Mouse (Mus musculus) intestine, embryonic 15.5 days (tissue): ENCODE results near the gene Sh3tc1. TPM values are rescaled to one million over a fixed set of nuclear protein-coding genes. Genes with fewer than 3 reads are reported as not detected.
A peak's percentile ranks its signal among the peaks of the same experiment; 100 is the strongest.

ENCODE experiments used
- ATAC-seq: fragments of 200-750 bp; cut with Nextera tagmentation; 2 replicates; pipeline ENCODE4 v1.8.0; 2017; ENCODE audit warnings: moderate TSS enrichment, moderate library complexity
- H3K27ac ChIP-seq: fragments of 300-500 bp; sonication (generic); 2 replicates; pipeline ENCODE4 v1.5.1; 2015; ENCODE audit warnings: mild to moderate bottlenecking, inconsistent platforms
- H3K27me3 ChIP-seq: fragments of 300-500 bp; sonication (generic); replicated peaks from 2 replicates; pipeline ENCODE4 v1.6.1; 2015; ENCODE audit warnings: inconsistent platforms
- H3K36me3 ChIP-seq: fragments of 300-500 bp; sonication (generic); 2 replicates; pipeline ENCODE4 v1.6.1; 2015; ENCODE audit warnings: inconsistent platforms
- H3K4me1 ChIP-seq: fragments of 300-500 bp; sonication (generic); replicated peaks from 2 replicates; pipeline ENCODE4 v1.6.1; 2015; ENCODE audit warnings: inconsistent platforms
- H3K4me2 ChIP-seq: fragments of 300-500 bp; sonication (generic); replicated peaks from 2 replicates; pipeline ENCODE4 v1.6.1; 2015; ENCODE audit warnings: mild to moderate bottlenecking, inconsistent platforms
- H3K4me3 ChIP-seq: fragments of 300-500 bp; sonication (generic); replicated peaks from 2 replicates; pipeline ENCODE4 v1.5.1; 2015; ENCODE audit warnings: inconsistent platforms
- H3K9ac ChIP-seq: fragments of 300-500 bp; sonication (generic); 2 replicates; pipeline ENCODE4 v1.6.1; 2015; ENCODE audit warnings: inconsistent platforms
- H3K9me3 ChIP-seq: fragments of 300-500 bp; sonication (generic); 2 replicates; pipeline ENCODE4 v1.6.1; 2016; ENCODE audit warnings: inconsistent platforms
- WGBS: fragments of 180-500 bp; shearing (Covaris S2); methylation state at CpG from one replicate; pipeline ENCODE4 v1.1.7; 2015; 5-methylcytosine and 5-hydroxymethylcytosine counted together
- polyA plus RNA-seq: library from polyadenylated mRNA; unstranded; fragments of >200 nt; fragmentation: Nextera tagmentation; extraction: Ambion mirVana; gene quantifications from 2 replicates; pipeline ENCODE4 v1.2.1, GENCODE M21; 2015

The Sh3tc1 gene
- polyA plus RNA-seq, 1 experiment from 2014 or later: 16.0 TPM

GRCm38 (mm10) chr5:35746910-35747309, 7.1 kb upstream of the Sh3tc1 start:
- no peak for ATAC-seq
- Histone ChIP-seq H3K4me1 (peaks cover 4% of the 10 kb centered on the region; the same call in 1 of the 2 replicates), H3K9me3 (no peaks in the 10 kb centered on the region), H3K4me3 (no peak overlapping the region), H3K9ac (no peak overlapping the region), H3K4me2 (no peak overlapping the region), H3K36me3 (no peaks in the 10 kb centered on the region), H3K27me3 (no peaks in the 10 kb centered on the region), H3K27ac (no peak overlapping the region)
- 30% methylated on average over 4 of the region's 4 CpGs for WGBS

GRCm38 (mm10) chr5:35745406-35745805, 5.6 kb upstream of the Sh3tc1 start:
- peaks cover 17% of the 10 kb centered on the region for H3K4me1 ChIP-seq
- no peak overlapping the region for H3K27ac ChIP-seq
- H3K9me3 ChIP-seq: no peaks in the 10 kb centered on the region
- no peak for ATAC-seq
- H3K9ac ChIP-seq: no peak overlapping the region
- WGBS: 88% methylated on average over 5 of the region's 5 CpGs
- H3K4me2 ChIP-seq: no peak overlapping the region
- no peaks in the 10 kb centered on the region for H3K36me3 ChIP-seq
- H3K27me3 ChIP-seq: no peaks in the 10 kb centered on the region
- H3K4me3 ChIP-seq: no peak overlapping the region

GRCm38 (mm10) chr5:35743990-35744722, 4.4 kb upstream of the Sh3tc1 start:
- H3K4me1 ChIP-seq: peaks cover 21% of the 10 kb centered on the region
- no peaks in the 10 kb centered on the region for H3K9me3 ChIP-seq
- H3K27ac ChIP-seq: no peak overlapping the region
- no peaks in the 10 kb centered on the region for H3K27me3 ChIP-seq
- no peak overlapping the region for H3K4me3 ChIP-seq
- no peak for ATAC-seq
- H3K36me3 ChIP-seq: no peaks in the 10 kb centered on the region
- H3K4me2 ChIP-seq: no peak overlapping the region
- WGBS: 82% methylated on average over 7 of the region's 7 CpGs
- H3K9ac ChIP-seq: no peak overlapping the region

- ATAC-seq: no peak
- no peak overlapping the region for H3K9ac ChIP-seq
- WGBS: 72% methylated on average over 8 of the region's 8 CpGs
- H3K27me3 ChIP-seq: no peaks in the 10 kb centered on the region
- H3K4me1 ChIP-seq: peaks cover 21% of the 10 kb centered on the region
- H3K4me3 ChIP-seq: no peak overlapping the region
- no peaks in the 10 kb centered on the region for H3K9me3 ChIP-seq
- no peak overlapping the region for H3K27ac ChIP-seq
- H3K36me3 ChIP-seq: no peaks in the 10 kb centered on the region
- H3K4me2 ChIP-seq: no peak overlapping the region
These were observed 3.6 kb upstream of the Sh3tc1 start for GRCm38 (mm10) chr5:35743238-35743951.

GRCm38 (mm10) chr5:35741225-35741820, 1.5 kb upstream of the Sh3tc1 start:
- no peaks in the 10 kb centered on the region for H3K9me3 ChIP-seq
- H3K4me1 ChIP-seq: peaks cover 33% of the 10 kb centered on the region
- no peak overlapping the region for H3K9ac ChIP-seq
- WGBS: 47% methylated on average over 13 of the region's 13 CpGs
- no peaks in the 10 kb centered on the region for H3K36me3 ChIP-seq
- H3K4me2 ChIP-seq: no peak overlapping the region
- H3K27ac ChIP-seq: no peak overlapping the region; the same call in 1 of the 2 replicates
- H3K4me3 ChIP-seq: no peak overlapping the region
- ATAC-seq: no peak
- no peaks in the 10 kb centered on the region for H3K27me3 ChIP-seq

- Histone ChIP-seq H3K9me3 (no peaks in the 10 kb centered on the region), H3K4me3 (no peak overlapping the region), H3K9ac (no peak overlapping the region), H3K4me1 (peaks cover 33% of the 10 kb centered on the region), H3K36me3 (no peaks in the 10 kb centered on the region), H3K27ac (peak overlapping the region; percentile 71), H3K27me3 (no peaks in the 10 kb centered on the region), H3K4me2 (peak overlapping the region; percentile 24)
- no peak for ATAC-seq
- WGBS: 17% methylated on average over 10 of the region's 10 CpGs
These were observed 929 bp upstream of the Sh3tc1 start for GRCm38 (mm10) chr5:35740716-35741115.

- ATAC-seq: no peak
- H3K9ac ChIP-seq: peak overlapping the region; percentile 39
These were observed 782 bp downstream of the Sh3tc1 start for GRCm38 (mm10) chr5:35739005-35739404.

GRCm38 (mm10) chr5:35737231-35737901, 2.4 kb downstream of the Sh3tc1 start:
- 46% methylated on average over 20 of the region's 20 CpGs for WGBS
- Histone ChIP-seq H3K27me3 (no peaks in the 10 kb centered on the region), H3K4me1 (peaks cover 35% of the 10 kb centered on the region), H3K9me3 (no peaks in the 10 kb centered on the region), H3K4me2 (peak overlapping the region; percentile 53), H3K9ac (no peak overlapping the region), H3K27ac (peak overlapping the region; percentile 75), H3K36me3 (no peaks in the 10 kb centered on the region), H3K4me3 (peak overlapping the region; percentile 0; the same call in 1 of the 2 replicates)
- peak; percentile 75 for ATAC-seq

More at GRCm38 (mm10) chr5:35739005-35739404, 782 bp downstream of the Sh3tc1 start:
- H3K9me3 ChIP-seq: no peaks in the 10 kb centered on the region
- no peaks in the 10 kb centered on the region for H3K36me3 ChIP-seq
- H3K27ac ChIP-seq: peak overlapping the region; percentile 75
- 72% methylated on average over 2 of the region's 2 CpGs for WGBS
- peak overlapping the region; percentile 53 for H3K4me2 ChIP-seq
- H3K4me3 ChIP-seq: peak overlapping the region; percentile 32
- H3K27me3 ChIP-seq: no peaks in the 10 kb centered on the region
- peaks cover 33% of the 10 kb centered on the region for H3K4me1 ChIP-seq

- no peak for ATAC-seq
- H3K27ac ChIP-seq: no peak overlapping the region
- H3K9ac ChIP-seq: no peak overlapping the region
- H3K4me3 ChIP-seq: no peak overlapping the region
- H3K4me2 ChIP-seq: no peak overlapping the region
- 78% methylated on average over 2 of the region's 2 CpGs for WGBS
- no peaks in the 10 kb centered on the region for H3K9me3 ChIP-seq
- no peaks in the 10 kb centered on the region for H3K36me3 ChIP-seq
- peaks cover 31% of the 10 kb centered on the region for H3K4me1 ChIP-seq
- H3K27me3 ChIP-seq: no peaks in the 10 kb centered on the region
These were observed 6.3 kb downstream of the Sh3tc1 start for GRCm38 (mm10) chr5:35733523-35733922.

- WGBS: 76% methylated on average over 4 of the region's 4 CpGs
- H3K4me2 ChIP-seq: no peak overlapping the region
- H3K9me3 ChIP-seq: no peaks in the 10 kb centered on the region
- H3K9ac ChIP-seq: no peak overlapping the region
- no peaks in the 10 kb centered on the region for H3K27me3 ChIP-seq
- H3K4me3 ChIP-seq: no peak overlapping the region
- no peak for ATAC-seq
- H3K36me3 ChIP-seq: no peaks in the 10 kb centered on the region
- peaks cover 25% of the 10 kb centered on the region for H3K4me1 ChIP-seq
- H3K27ac ChIP-seq: no peak overlapping the region
These were observed 8.8 kb downstream of the Sh3tc1 start for GRCm38 (mm10) chr5:35731006-35731405.

- ATAC-seq: no peak
- Histone ChIP-seq H3K27me3 (no peaks in the 10 kb centered on the region), H3K9me3 (no peaks in the 10 kb centered on the region), H3K36me3 (no peaks in the 10 kb centered on the region), H3K4me3 (no peak overlapping the region), H3K9ac (no peak overlapping the region), H3K4me1 (peaks cover 25% of the 10 kb centered on the region), H3K27ac (no peak overlapping the region), H3K4me2 (no peak overlapping the region)
- WGBS: 73% methylated on average over 1 of the region's 1 CpGs
These were observed 9.2 kb downstream of the Sh3tc1 start for GRCm38 (mm10) chr5:35730552-35730951.

- WGBS: 69% methylated on average over 3 of the region's 3 CpGs
- no peak for ATAC-seq
- no peak overlapping the region for H3K9ac ChIP-seq
These were observed 9.9 kb downstream of the Sh3tc1 start for GRCm38 (mm10) chr5:35729844-35730243.

More at GRCm38 (mm10) chr5:35729844-35730243, 9.9 kb downstream of the Sh3tc1 start:
- Histone ChIP-seq H3K27me3 (no peaks in the 10 kb centered on the region), H3K9me3 (no peaks in the 10 kb centered on the region), H3K36me3 (no peaks in the 10 kb centered on the region), H3K27ac (peak overlapping the region; percentile 72), H3K4me1 (peaks cover 25% of the 10 kb centered on the region), H3K4me2 (no peak overlapping the region), H3K4me3 (no peak overlapping the region)
